Mouse (Mus musculus) layer of hippocampus, postnatal 14 days (tissue): ENCODE measurements around the gene Cfap44. TPM values are rescaled to one million over a fixed set of nuclear protein-coding genes. Genes with fewer than 3 reads are reported as not detected.
"Not testable (repeated sequence)": the region's sequence is repeated elsewhere in the genome, so short reads cannot be mapped to it uniquely, and the experiment has no call there.

Source experiments
- DNase-seq, 2 experiments: peaks; one replicate each; pipeline ENCODE4 v3.0.0; 2021 to 2022; ENCODE audit warnings: low spot score in 2 of 2, mixed read lengths in 1 of 2
- total RNA-seq, 2 experiments: library from RNA; stranded (reverse); gene quantifications; 2 replicates each; pipeline ENCODE4 v1.2.3; 2021

Cfap44 gene
- total RNA-seq, 2 experiments from 2014 or later, result 8.4 to 10.8 TPM

DNA sequence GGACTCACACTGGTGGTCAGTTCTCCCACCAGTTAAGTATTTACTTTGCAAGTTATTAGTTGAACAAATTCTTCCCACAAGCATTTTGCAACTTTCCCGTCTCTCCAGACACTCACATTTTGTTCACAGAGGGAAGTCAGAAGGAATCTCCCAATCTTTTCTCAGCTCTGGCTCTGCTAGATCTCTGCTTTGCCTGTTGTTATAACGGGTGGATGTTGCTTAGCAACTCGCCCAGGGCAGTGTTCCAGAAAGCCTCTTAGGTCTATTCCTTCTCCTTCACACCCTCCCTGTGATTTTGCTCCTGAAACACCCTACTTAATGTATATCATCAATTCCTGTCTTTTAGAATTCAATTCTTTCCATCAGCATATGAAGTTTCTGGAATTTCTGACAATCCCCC is 28.9 kb downstream of the Cfap44 start:
- peak; percentile 21 to 44 for DNase-seq

DNA sequence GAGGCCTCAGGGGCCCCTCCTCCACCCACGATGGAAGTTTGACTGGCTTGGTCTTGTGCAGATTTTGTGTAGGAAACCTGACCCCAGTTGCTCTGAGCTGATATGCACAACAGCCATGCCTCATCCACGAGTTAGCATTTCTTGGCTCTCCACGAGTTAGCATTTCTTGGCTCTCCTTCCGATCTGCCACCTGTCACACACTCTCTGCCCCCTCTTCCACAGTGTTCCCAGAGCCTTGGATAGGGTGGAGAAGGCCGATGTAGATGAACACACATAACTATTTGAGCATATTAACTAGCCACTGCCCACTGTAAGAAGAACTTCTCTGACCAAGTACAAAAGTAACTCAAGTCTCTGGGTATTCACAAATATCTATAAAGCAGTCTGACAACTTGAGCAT is 33.9 kb downstream of the Cfap44 start:
- DNase-seq, result no peak

DNA sequence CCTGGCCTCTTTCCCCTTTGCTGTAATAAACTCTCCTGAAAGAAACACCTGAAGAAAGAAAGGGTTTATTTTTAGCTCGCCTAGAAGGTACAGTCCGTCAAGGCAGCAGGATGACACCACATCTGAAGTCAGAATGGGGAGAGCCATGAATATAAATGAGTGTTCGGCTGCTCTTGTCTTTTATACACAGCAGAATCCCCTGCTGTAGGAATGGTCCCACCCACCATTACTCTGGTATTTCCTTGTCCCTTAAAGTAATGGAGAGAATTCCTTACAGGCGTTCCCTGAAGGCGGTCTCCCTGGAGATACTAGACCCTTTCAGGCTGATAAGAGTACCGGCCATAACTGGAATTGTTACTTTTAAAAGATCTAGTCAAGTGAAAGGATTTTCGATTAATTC is 35.4 kb downstream of the Cfap44 start:
- no peak for DNase-seq

DNA sequence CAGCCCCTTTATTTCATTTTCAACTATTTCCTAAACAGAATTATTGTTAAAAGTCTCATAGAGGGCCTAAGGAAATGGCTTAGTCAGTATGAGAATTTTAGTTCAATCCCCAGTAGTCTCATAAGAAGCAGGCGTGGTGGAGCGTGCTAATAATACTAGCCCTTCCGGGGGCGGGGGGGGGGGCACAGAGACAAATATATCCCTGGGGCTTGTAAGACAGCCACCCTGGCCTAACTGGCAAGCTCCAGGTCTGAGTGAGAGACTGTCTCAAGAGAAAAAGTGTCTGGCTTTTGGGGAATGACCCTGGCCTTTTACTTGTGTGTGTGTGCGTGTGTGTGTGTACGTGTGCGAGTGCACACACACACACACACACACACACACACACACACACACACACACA is 40.3 kb downstream of the Cfap44 start:
- no peak for DNase-seq

DNA sequence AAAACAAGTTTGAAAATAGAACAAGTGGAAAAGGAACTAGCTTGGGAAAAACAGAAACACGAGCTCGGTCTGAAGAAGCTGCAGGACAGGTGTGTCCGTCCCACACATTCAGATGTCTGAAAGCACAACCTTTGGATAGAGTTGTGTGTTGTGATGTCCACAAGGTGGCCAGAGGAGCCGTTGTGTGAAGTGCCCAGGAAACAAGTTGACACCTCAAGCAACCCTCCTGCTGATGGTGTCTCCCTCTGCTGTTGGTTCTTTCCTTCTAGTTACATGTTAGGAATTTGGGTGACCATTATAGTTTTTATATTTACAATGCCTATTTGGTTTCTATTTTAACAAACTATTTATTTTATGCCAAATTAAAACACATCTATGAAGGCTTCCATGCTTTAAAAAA is 40.9 kb downstream of the Cfap44 start:
- no peak for DNase-seq

DNA sequence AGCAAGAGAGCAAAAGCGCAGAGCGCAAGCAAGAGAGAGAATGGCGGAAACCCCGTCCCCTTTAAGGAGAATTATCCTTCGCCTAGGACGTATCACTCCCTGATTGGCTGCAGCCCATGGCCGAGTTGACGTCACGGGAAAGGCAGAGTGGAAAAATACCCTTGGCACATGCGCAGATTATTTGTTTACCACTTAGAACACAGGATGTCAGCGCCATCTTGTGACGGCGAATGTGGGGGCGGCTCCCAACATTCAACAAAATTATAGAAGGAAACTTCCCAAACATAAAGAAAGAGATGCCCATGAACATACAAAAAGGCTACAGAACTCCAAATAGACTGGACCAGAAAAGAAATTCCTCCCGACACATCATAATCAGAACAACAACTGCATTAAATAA is 47.3 kb downstream of the Cfap44 start:
- not testable (repeated sequence) for DNase-seq

DNA sequence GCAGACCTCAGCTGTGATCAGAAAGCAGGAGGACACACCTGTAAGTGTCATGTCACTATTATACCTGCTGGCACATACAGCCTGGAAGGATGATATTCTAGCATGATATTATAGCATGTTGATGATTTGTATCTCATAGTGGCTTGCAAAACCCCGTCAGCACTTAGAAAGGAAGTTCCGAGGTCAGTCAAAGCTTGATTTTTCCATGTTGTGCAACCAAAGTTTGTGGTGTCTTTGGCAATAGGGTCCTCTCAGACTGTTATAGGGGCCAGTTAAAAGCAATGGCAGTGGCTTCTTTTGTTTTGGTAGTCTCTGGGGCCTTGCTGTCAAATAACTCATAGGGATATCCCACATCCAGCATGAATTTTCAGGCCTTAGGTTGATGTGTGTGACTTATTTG is 63.3 kb downstream of the Cfap44 start:
- no peak for DNase-seq

DNA sequence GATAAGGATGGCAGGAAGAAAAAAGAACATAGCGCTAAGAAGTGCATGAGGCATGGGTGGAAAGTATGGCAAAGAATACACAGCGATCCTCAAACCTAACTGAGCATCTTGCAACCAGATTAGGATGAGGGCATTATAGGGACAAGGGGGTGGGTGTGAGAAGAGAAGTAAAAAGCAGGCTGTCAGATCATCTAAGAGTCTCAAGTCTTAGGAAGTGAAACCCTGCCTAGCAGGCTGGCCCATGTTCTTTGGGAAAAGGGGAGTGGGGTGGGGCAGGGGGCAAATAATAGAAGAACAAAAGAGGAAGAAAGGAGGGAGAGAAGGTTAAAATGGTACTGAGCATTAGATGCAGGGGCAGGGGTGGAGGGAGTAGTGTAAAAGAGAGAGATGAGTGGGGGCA is 64.2 kb downstream of the Cfap44 start:
- DNase-seq, result no peak

DNA sequence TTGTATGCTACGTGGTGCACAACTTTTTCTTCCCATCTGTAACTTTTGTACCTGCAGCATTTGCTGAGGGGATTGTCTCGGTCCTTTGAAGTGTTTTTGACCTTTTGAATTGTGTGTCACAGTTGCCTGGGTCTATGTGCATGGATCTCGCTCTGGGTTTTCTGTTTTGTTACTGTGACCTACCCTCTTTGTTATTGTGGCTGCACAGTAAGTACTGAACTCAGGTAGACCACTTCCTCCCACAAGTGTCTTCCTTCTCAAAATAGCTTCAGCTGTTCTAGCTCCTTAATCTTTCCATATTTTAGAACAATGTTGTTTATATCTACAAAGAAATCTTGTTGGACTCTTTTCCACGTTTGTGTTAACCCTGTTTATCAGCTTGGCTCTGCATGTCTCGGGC is 66.3 kb downstream of the Cfap44 start:
- DNase-seq, result no peak

DNA sequence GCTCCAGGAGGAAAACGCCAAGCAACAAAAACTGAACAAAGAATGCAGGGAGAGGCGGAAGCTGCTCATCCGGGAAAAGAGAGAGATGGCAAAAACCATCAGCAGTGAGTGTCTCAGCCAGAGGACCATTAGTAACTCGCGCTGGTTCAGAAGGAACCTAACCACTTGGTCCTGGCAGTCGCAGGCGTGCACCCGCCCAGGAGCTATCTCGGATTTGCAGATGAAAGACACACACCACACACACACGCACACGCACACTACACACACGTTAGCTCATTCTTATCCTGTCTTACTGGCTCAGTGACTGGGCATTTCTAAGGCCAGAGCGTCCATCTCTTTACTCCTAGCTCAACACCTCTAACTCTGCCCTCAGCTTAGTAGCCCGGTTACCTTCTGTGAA is 80.7 kb downstream of the Cfap44 start:
- DNase-seq, result no peak

DNA sequence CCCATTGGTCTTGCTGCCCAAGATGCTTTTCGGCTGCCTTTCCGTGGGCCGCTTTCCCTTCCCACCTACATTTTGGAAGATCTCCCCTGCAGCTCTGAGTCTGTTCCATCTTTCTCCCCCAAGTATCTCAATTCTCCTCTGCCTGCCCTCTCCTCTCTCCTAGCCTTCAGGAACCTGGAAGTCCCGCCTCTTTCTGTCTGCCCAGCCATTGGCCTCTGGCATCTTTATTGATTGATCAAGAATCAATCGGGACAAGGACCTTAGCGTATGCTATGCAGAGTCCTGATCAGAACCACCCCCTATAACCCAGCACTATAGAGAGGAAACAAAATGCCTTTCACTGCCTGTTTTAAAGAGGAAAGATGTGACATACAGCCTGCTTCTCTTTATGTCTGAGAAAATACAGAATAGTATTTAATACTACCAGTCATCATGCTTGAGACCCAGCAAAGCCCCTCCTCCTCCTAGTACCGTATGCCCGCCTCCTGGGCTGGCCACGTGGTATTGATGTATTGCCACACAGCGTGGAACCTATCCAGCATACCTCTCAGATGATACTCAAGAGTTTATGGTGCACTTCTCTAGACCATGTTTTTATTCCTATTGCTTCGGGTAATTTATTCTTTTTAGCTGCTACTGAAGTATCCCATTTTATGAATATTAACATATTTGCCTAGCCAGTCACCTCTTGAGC is 81.2 kb downstream of the Cfap44 start:
- DNase-seq, result no peak

DNA sequence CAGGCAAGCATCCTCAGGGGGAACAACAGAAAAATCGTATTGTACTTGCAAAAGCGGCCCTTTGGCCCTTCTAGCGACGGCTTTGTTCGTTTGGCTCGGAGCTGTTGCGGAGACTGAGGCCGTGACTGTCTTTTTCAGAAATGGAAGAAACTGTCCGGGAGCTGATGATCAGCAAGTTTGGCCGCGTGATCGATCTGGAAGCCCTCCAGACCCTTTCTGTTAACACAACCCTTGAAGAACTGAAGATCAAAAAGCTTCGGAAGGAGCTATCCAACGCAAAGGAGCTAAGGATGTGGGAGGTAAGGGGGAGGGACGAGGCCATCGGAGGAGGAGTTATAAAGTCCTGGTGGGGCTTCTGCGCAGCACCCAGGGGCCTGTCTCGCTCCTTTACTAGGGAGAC is 84.2 kb downstream of the Cfap44 start:
- DNase-seq, result no peak

DNA sequence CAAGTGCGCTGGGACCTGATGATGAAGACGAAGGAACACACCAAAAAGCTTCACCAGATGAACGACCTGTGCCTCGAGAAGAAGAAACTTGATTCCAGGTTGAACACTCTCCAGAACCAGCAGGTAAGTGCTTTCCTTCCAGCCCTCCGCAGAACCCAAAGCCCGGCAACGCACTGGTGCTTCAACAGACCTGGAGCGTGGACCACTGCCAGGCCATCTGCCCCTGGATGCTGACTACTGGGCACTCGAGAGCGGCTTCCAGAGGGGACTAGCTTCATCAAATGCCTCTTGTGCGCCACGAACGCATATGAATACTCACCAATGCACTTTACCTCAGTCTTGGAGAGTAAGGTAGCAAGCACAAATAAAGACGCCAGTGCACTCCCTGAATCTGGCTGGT is 85.3 kb downstream of the Cfap44 start:
- no peak for DNase-seq

DNA sequence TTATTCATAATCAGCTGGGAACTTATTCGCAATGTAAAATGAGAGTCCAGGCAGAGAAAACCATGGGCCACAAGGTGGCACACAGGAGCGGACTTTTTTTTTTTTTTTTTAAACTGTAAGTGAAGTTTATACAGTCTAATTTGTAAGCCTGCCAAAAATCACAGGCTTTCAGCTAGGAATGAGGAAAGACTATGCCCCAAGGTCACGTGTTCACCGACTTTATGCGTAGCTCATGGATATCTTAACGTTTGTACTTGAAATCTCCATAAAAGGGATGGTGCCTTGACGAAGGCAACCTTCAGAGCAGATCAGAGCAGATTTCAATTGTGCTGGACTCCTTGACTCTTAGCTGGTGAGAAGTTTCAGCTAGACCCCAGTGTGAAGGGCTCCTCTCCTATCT is 86.0 kb downstream of the Cfap44 start:
- DNase-seq, result no peak

DNA sequence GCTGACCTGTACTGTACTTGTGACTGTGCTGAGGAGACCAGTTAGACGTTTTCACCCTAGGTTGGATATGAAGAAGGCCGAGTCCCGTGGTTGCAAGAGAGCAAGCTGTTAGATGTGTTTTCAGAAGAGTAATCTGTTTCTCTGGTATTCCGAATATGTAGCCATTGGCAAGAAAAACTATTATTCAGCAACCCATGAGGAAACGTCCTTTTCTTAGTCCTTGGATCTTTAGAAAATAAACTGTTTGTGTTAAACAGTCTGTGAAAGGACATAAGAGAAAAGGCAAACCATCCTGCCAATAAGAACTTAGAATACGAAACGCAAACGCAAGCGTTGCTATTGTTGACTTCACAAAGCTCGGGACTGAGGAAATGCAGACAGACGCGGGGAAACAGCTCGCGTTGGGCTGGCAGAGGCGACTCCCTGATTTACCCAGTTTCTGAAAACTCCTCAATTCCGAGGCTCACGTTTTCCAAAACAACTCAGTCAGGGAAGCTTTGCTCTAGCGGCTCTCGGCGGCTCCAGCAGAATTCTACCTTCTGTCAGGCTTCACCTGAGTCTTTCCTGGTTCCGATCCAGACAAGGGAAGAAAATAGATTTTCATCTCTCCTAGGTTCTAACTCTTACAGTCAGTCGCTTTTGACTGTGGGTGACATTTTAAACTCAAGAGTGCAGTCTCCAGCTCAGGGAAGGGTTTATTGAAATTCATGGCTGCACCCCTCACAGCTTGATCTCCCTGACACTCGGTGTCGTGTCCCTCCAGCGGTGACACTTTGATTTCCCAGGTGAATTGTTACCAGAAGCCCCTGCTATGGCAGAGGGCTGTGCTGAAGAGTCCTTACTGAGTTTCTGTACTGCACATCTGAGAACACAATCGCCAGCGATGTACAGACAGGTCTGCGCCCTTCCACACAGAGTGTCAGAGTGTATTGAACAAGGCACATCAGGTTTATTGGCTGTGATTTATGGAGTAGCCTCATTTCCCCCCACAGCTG is 87.3 kb downstream of the Cfap44 start:
- no peak for DNase-seq

DNA sequence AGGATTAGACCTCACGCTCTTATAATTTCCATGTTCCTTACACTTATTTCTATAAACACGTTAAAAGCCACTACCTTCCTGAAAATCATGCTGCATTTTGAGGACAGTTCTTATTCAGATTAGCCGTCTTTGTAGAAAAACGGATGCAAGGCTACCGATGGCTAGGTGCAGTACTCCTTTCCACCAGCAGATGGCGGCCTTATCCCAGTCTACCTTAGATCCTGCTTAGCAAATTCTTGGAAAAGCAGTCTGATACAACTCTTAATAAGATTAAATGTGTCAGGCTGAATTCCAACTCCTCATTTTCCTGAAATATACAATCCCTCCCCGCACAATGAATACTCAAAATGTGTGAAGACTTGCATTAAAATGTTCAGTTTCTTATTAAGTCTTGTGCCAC is 89.5 kb downstream of the Cfap44 start:
- DNase-seq, result peak; percentile 82 to 87

DNA sequence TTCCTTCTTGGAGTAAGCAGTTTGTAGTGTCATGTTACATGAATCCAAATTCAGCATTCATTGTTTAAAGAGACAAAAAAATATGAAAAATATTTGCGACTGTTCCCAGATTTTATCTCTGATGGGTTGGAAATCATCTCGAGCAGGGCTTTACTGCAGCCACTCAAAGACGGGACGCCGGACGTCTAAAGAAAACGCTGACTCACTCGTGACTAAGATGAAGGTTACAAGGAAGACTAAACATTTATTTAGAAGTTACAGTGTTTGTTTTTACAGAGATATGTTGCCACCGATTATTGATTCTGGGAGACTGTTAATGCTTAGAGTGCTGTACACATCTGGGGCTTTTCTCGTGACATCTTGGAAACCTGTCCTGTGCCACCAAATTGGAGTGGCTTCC is 90.2 kb downstream of the Cfap44 start:
- DNase-seq, result no peak

DNA sequence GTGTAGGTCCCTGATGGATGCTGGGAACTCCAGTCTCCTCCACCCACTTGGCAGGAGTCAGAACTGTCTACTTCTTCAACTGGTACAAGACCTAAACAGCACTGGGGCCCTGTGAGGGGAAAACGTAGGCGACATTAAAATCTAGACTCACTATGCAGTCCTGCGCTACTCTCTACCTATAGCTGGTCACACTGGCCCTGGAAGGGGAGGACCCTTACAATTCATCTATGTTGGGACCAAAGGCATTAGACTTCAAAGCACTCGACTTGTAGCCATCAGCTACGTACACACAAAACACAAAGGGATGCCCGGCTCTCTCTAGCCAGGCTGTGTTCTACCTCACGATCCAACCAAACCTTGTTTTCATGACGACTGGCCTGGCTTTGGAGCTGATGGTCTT is 91.1 kb downstream of the Cfap44 start:
- DNase-seq, result no peak

DNA sequence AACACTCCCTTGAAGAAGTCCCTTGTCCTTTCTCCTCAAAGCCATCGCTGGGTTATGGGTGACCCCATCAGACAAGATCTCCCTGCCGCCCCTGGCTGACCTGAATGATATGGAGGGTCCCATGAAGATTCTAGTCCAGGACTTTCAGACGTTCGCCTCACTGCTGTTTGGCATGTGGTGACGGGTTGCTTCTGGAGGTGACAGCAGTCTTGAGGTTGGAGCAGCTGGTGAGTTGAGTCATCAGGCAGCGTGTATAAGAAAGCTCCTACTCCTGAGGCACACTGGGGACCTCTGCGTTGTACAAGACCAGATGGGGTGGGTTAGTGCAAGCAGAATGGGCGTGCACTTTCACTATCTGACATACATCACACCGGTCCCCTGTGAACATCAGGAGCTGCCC is 92.0 kb downstream of the Cfap44 start:
- DNase-seq, result no peak

DNA sequence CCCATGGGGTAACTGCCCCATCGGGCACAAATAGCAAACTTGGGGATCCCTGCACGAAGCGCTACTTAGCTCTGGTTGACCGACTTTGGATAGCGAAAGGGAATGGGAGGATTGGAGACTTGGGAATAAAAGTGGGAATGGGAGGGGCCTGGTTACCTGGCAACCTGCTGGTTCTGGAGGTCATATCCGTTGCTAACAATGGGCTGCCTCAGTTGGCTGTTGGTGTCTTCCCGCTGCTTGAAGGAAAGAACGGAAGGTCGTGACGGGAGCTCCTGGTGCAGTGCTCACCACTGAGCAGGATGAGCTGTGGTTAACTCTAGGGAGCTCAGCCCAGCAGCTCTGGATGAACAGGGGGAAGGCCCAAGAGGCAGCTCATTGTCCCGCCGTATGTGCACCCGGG is 92.6 kb downstream of the Cfap44 start:
- no peak for DNase-seq

DNA sequence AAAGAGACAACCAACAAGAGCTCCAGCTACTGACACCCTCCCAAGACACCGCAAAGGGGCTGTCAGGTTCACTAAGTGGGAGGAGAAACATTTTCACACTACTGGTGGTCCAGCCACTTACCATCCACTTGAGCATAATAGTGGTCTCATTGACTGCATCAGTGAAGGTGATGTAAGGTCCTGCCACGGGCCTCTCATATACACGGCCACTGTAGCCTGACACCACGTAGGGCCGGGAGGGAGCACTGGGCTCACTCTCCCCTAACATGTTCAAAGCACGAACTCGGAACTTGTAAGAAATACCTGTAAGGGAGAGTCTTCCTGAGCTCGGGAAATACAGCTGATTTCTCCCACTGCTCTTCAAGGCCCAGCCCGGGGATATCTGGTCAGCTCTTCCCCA is 96.5 kb downstream of the Cfap44 start:
- DNase-seq, result no peak

DNA sequence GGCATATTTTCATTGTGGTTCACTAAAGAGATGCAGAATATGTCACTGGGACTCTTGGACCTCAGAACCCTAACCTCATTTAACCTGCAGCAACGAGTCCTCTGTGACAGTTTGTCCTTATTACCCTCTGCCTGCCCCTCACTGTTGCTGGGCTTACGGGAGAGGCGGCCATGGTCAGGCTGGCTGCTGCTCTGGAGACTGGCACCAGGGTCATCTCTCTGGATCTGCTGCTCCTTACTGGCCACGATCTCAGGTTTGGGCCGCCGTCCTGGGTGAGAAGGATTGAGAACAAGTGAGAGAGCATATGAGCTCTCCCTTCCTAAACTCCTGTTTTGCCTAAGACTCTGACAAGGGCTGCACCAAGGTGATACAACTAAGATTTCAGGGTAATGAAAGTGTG is 97.6 kb downstream of the Cfap44 start:
- no peak for DNase-seq

DNA sequence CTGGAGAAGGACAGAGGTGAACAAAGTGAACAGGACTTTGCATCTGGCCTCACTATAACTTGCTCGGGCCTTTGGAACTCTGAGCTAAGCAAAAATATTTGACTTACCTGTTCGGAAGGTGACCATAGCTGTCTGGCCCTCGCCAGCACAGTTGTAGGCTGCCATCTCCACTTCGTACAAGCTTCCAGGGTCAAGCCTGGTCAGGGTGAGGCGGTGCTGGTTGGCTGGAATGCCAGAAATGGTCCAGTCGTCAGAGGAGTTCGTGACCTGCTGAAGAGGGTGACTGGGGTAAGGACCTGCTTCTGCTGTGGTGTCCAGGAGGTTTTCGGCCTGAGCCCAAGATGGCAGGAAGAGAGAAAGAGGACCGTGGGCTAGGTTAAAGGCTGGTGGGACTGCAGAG is 98.1 kb downstream of the Cfap44 start:
- no peak for DNase-seq
